Mouse (Mus musculus) regulatory T cell (primary cell): ENCODE results near the gene Gm20696.

Experiments used
- in situ Hi-C: fragments of 300-600 bp; cut with MboI, MseI; formaldehyde crosslinking; loops from one replicate; pipeline ENCODE4 v1.15.1; 2025; ENCODE audit warnings: high pct_unique_total_duplicates

Gene Gm20696

GRCm38 (mm10) chr6:99221147-99221546, 445.4 kb downstream of the Gm20696 start:
- in situ Hi-C loops, result no loop called here

GRCm38 (mm10) chr6:99220472-99220871, 446.1 kb downstream of the Gm20696 start:
- in situ Hi-C loops, result no loop called here

- in situ Hi-C loops, result no loop called here
These were observed 448.8 kb downstream of the Gm20696 start for GRCm38 (mm10) chr6:99217846-99218245.

GRCm38 (mm10) chr6:99217155-99217554, 449.4 kb downstream of the Gm20696 start:
- in situ Hi-C loops, result no loop called here

GRCm38 (mm10) chr6:99212461-99212860, 454.1 kb downstream of the Gm20696 start:
- in situ Hi-C loops, result no loop called here

GRCm38 (mm10) chr6:99211663-99212333, 454.8 kb downstream of the Gm20696 start:
- in situ Hi-C loops, result no loop called here

- in situ Hi-C loops, result no loop called here
These were observed 456.4 kb downstream of the Gm20696 start for GRCm38 (mm10) chr6:99210161-99210560.
